Mouse (Mus musculus) lung, postnatal 0 days (tissue): ENCODE data around the gene Pcca.

Experiments
- CTCF ChIP-seq: IDR thresholded peaks from 2 replicates; pipeline ENCODE4 v1.5.1; 2016; ENCODE audit warnings: antibody characterized with exemption, mild to moderate bottlenecking
- EP300 ChIP-seq: IDR thresholded peaks from 2 replicates; pipeline ENCODE4 v1.6.1; 2016; ENCODE audit warnings: antibody characterized with exemption, mild to moderate bottlenecking, control low read depth

- TF ChIP-seq CTCF = no peak
- TF ChIP-seq EP300 = no peak
Observed at GRCm38 (mm10) chr14:122882201-122882639, 348.1 kb downstream of the Pcca start.
